Mouse (Mus musculus) lung, adult 2 months (tissue): ENCODE measurements around the gene Shank2. TPM values are rescaled to one million over a fixed set of nuclear protein-coding genes. Genes with fewer than 3 reads are reported as not detected.

Source experiments
- DNase-seq: peaks from one replicate; pipeline ENCODE4 v3.0.0; 2022
- H3K4me1 ChIP-seq: fragments of 200-500 bp; 2 replicates; pipeline ENCODE4 v1.6.1; 2011; ENCODE audit warnings: low read length; ENCODE audit not compliant: control insufficient read depth, insufficient read depth
- H3K4me3 ChIP-seq: fragments of 200-500 bp; replicated peaks from 2 replicates; pipeline ENCODE3; 2011; ENCODE audit warnings: low read depth, mild to moderate bottlenecking, control low read depth, low read length; ENCODE audit errors: extremely low read depth
- CTCF ChIP-seq: fragments of 200-500 bp; IDR thresholded peaks from 2 replicates; pipeline ENCODE4 v1.5.1; 2011; ENCODE audit warnings: mild to moderate bottlenecking, low read length, control low read depth; ENCODE audit not compliant: insufficient read depth
- POLR2A ChIP-seq: fragments of 200-500 bp; IDR thresholded peaks from 2 replicates; pipeline ENCODE4 v1.6.1; 2011; ENCODE audit warnings: low read depth, mild to moderate bottlenecking, control low read depth, low read length, borderline replicate concordance; ENCODE audit errors: extremely low read depth
- WGBS: fragments of 180-500 bp; shearing (Covaris S2); methylation state at CpG from one replicate; pipeline ENCODE4 v1.1.7; 2018; 5-methylcytosine and 5-hydroxymethylcytosine counted together
- polyA plus RNA-seq: library from polyadenylated mRNA; depleted of rRNA; stranded (reverse); fragments of >200 nt; gene quantifications from 2 replicates; pipeline ENCODE4 v1.2.3, GENCODE M21; 2012

Gene Shank2
- polyA plus RNA-seq, 1 experiment = 3.5 TPM

GRCm38 (mm10) chr7:144379243-144379884, 377.6 kb downstream of the Shank2 start:
- no peak for TF ChIP-seq CTCF
- TF ChIP-seq POLR2A = no peak
- no peak overlapping the region for H3K4me3 ChIP-seq
- DNase-seq = no peak
- 56% methylated on average over 6 of the region's 6 CpGs for WGBS
- no peaks in the 10 kb centered on the region for H3K4me1 ChIP-seq

GRCm38 (mm10) chr7:144381588-144381987, 379.9 kb downstream of the Shank2 start:
- DNase-seq = no peak
- no peaks in the 10 kb centered on the region for H3K4me1 ChIP-seq
- no peak for TF ChIP-seq CTCF
- TF ChIP-seq POLR2A = no peak
- H3K4me3 ChIP-seq = no peak overlapping the region
- 60% methylated on average over 10 of the region's 10 CpGs for WGBS

- no peak for DNase-seq
- H3K4me3 ChIP-seq = no peak overlapping the region
- H3K4me1 ChIP-seq = no peaks in the 10 kb centered on the region
- 89% methylated on average over 6 of the region's 6 CpGs for WGBS
- no peak for TF ChIP-seq CTCF
- TF ChIP-seq POLR2A = no peak
These were observed 385.8 kb downstream of the Shank2 start for GRCm38 (mm10) chr7:144387537-144387936.

GRCm38 (mm10) chr7:144389704-144390103, 388.0 kb downstream of the Shank2 start:
- H3K4me1 ChIP-seq = no peaks in the 10 kb centered on the region
- 88% methylated on average over 2 of the region's 2 CpGs for WGBS
- H3K4me3 ChIP-seq = no peak overlapping the region
- TF ChIP-seq CTCF = no peak
- TF ChIP-seq POLR2A = no peak
- DNase-seq = no peak

GRCm38 (mm10) chr7:144390676-144391075, 388.9 kb downstream of the Shank2 start:
- DNase-seq = no peak
- TF ChIP-seq CTCF (no peak), POLR2A (no peak)

GRCm38 (mm10) chr7:144391727-144392126, 390.0 kb downstream of the Shank2 start:
- no peak for DNase-seq
- Histone ChIP-seq H3K4me3 (no peak overlapping the region), H3K4me1 (no peaks in the 10 kb centered on the region)
- WGBS = 80% methylated on average over 6 of the region's 6 CpGs
- TF ChIP-seq POLR2A (no peak), CTCF (no peak)

More at GRCm38 (mm10) chr7:144390676-144391075, 388.9 kb downstream of the Shank2 start:
- WGBS = 66% methylated on average over 8 of the region's 8 CpGs
- Histone ChIP-seq H3K4me1 (no peaks in the 10 kb centered on the region), H3K4me3 (no peak overlapping the region)

- H3K4me3 ChIP-seq = no peak overlapping the region
- WGBS = 64% methylated on average over 4 of the region's 4 CpGs
- no peak for TF ChIP-seq CTCF
- no peak for TF ChIP-seq POLR2A
- DNase-seq = no peak
- H3K4me1 ChIP-seq = no peaks in the 10 kb centered on the region
These were observed 400.8 kb downstream of the Shank2 start for GRCm38 (mm10) chr7:144402492-144402891.

- DNase-seq = no peak
- Histone ChIP-seq H3K4me1 (no peaks in the 10 kb centered on the region), H3K4me3 (no peak overlapping the region)
- WGBS = 49% methylated on average over 4 of the region's 4 CpGs
- TF ChIP-seq POLR2A (no peak), CTCF (no peak)
These were observed 405.9 kb downstream of the Shank2 start for GRCm38 (mm10) chr7:144407675-144408074.

GRCm38 (mm10) chr7:144408464-144409000, 406.8 kb downstream of the Shank2 start:
- WGBS = 81% methylated on average over 2 of the region's 2 CpGs
- H3K4me3 ChIP-seq = no peak overlapping the region
- TF ChIP-seq POLR2A (no peak), CTCF (no peak)
- DNase-seq = no peak
- H3K4me1 ChIP-seq = no peaks in the 10 kb centered on the region

- TF ChIP-seq POLR2A = no peak
- TF ChIP-seq CTCF = no peak
These were observed 408.0 kb downstream of the Shank2 start for GRCm38 (mm10) chr7:144409682-144410081.

More at GRCm38 (mm10) chr7:144409682-144410081, 408.0 kb downstream of the Shank2 start:
- Histone ChIP-seq H3K4me3 (no peak overlapping the region), H3K4me1 (no peaks in the 10 kb centered on the region)
- no peak for DNase-seq
- 76% methylated on average over 18 of the region's 18 CpGs for WGBS
